Mouse (Mus musculus) C2C12 (cell line): Measurements from ENCODE around the gene Rab5if. TPM values are rescaled to one million over a fixed set of nuclear protein-coding genes. Genes with fewer than 3 reads are reported as not detected.

Experiments used
- H3K27me3 ChIP-seq: one replicate; pipeline ENCODE4 v1.6.1; 2011; ENCODE audit not compliant: control insufficient read depth, insufficient read depth, insufficient read length
- H3K36me3 ChIP-seq: one replicate; pipeline ENCODE4 v1.6.1; 2011; ENCODE audit not compliant: control insufficient read depth, insufficient read depth
- H3K4me3 ChIP-seq: one replicate; pipeline ENCODE4 v1.5.1; 2011; ENCODE audit warnings: mild to moderate bottlenecking, control low read depth; ENCODE audit not compliant: poor library complexity, insufficient read depth, severe bottlenecking
- H3K79me2 ChIP-seq: one replicate; pipeline ENCODE4 v1.6.1; 2011; ENCODE audit not compliant: control insufficient read depth, insufficient read depth
- H3K79me3 ChIP-seq: one replicate; pipeline ENCODE4 v1.6.1; 2011; ENCODE audit warnings: low read depth, control low read depth
- H3ac ChIP-seq: one replicate; pipeline ENCODE3; 2011; ENCODE audit warnings: low read depth; ENCODE audit not compliant: control insufficient read depth, insufficient read length
- CEBPB ChIP-seq: IDR thresholded peaks from one replicate; pipeline ENCODE4 v1.6.1; 2011; ENCODE audit warnings: low read depth, mild to moderate bottlenecking, control low read depth, moderate library complexity
- CTCF ChIP-seq: IDR thresholded peaks from one replicate; pipeline ENCODE4 v1.5.1; 2011; ENCODE audit not compliant: control insufficient read depth, insufficient read depth, insufficient read length
- FOSL1 ChIP-seq: IDR thresholded peaks from one replicate; pipeline ENCODE4 v1.8.0; 2011; ENCODE audit warnings: mild to moderate bottlenecking, low read length; ENCODE audit not compliant: poor library complexity, insufficient read depth, severe bottlenecking
- MAX ChIP-seq: IDR thresholded peaks from one replicate; pipeline ENCODE4 v1.6.1; 2011; ENCODE audit warnings: mild to moderate bottlenecking, control low read depth
- MYOD1 ChIP-seq: IDR thresholded peaks from one replicate; pipeline ENCODE4 v1.6.1; 2011; ENCODE audit warnings: low read depth; ENCODE audit not compliant: control insufficient read depth, insufficient read length
- MYOG ChIP-seq: IDR thresholded peaks from one replicate; pipeline ENCODE4 v1.6.1; 2011; ENCODE audit not compliant: control insufficient read depth, insufficient read length; ENCODE audit errors: extremely low read depth
- USF1 ChIP-seq: IDR thresholded peaks from one replicate; pipeline ENCODE4 v1.6.1; 2011; ENCODE audit warnings: low read depth, mild to moderate bottlenecking, control low read depth, moderate library complexity
- polyA plus RNA-seq: library from polyadenylated mRNA; unstranded; fragments of >200 nt; fragmentation: generic; extraction: Trizol; gene quantifications from one replicate; pipeline ENCODE4 v1.2.1, GENCODE M21; 2012; ENCODE audit warnings: missing spikeins

Rab5if gene
- polyA plus RNA-seq, 1 experiment: 228 TPM

GRCm38 (mm10) chr2:156888490-156888889 lies 25.6 kb downstream of the Rab5if start:
- Histone ChIP-seq H3K79me3 (no peaks in the 10 kb centered on the region), H3K4me3 (no peak overlapping the region), H3K36me3 (no peaks in the 10 kb centered on the region), H3ac (no peak overlapping the region), H3K27me3 (no peaks in the 10 kb centered on the region), H3K79me2 (no peaks in the 10 kb centered on the region)
- no peak for TF ChIP-seq MAX
- no peak for TF ChIP-seq CTCF
- TF ChIP-seq FOSL1: no peak
- no peak for TF ChIP-seq CEBPB
- TF ChIP-seq MYOG: no peak
- TF ChIP-seq MYOD1: no peak
- TF ChIP-seq USF1: no peak

GRCm38 (mm10) chr2:156892240-156892639 lies 29.3 kb downstream of the Rab5if start:
- Histone ChIP-seq H3K4me3 (no peak overlapping the region), H3K79me2 (no peaks in the 10 kb centered on the region), H3K36me3 (no peaks in the 10 kb centered on the region), H3K27me3 (no peaks in the 10 kb centered on the region), H3ac (no peak overlapping the region), H3K79me3 (no peaks in the 10 kb centered on the region)
- no peak for TF ChIP-seq MAX
- no peak for TF ChIP-seq FOSL1
- no peak for TF ChIP-seq MYOD1
- TF ChIP-seq MYOG: no peak

GRCm38 (mm10) chr2:156892821-156893220 lies 29.9 kb downstream of the Rab5if start:
- Histone ChIP-seq H3K79me2 (no peaks in the 10 kb centered on the region), H3ac (no peak overlapping the region), H3K79me3 (no peaks in the 10 kb centered on the region), H3K36me3 (no peaks in the 10 kb centered on the region), H3K27me3 (no peaks in the 10 kb centered on the region), H3K4me3 (no peak overlapping the region)
- TF ChIP-seq CEBPB (no peak), MYOG (no peak), MYOD1 (no peak), FOSL1 (no peak), CTCF (no peak), USF1 (no peak), MAX (no peak)

GRCm38 (mm10) chr2:156894496-156895265 lies 31.8 kb downstream of the Rab5if start:
- Histone ChIP-seq H3K79me3 (no peaks in the 10 kb centered on the region), H3K36me3 (no peaks in the 10 kb centered on the region), H3K4me3 (no peak overlapping the region), H3K27me3 (peaks cover 4% of the 10 kb centered on the region), H3ac (no peak overlapping the region), H3K79me2 (no peaks in the 10 kb centered on the region)
- TF ChIP-seq CTCF (no peak), MAX (no peak), FOSL1 (no peak), MYOG (no peak), MYOD1 (no peak)

- peaks cover 4% of the 10 kb centered on the region for H3K27me3 ChIP-seq
- no peak overlapping the region for H3K4me3 ChIP-seq
- no peaks in the 10 kb centered on the region for H3K79me2 ChIP-seq
- no peaks in the 10 kb centered on the region for H3K36me3 ChIP-seq
- H3ac ChIP-seq: no peak overlapping the region
- TF ChIP-seq MAX (no peak), FOSL1 (no peak), MYOD1 (no peak), USF1 (no peak), CTCF (no peak), MYOG (no peak), CEBPB (no peak)
- H3K79me3 ChIP-seq: no peaks in the 10 kb centered on the region
Measured at GRCm38 (mm10) chr2:156896384-156896914, 33.5 kb downstream of the Rab5if start.

GRCm38 (mm10) chr2:156897034-156897433 lies 34.1 kb downstream of the Rab5if start:
- no peaks in the 10 kb centered on the region for H3K79me2 ChIP-seq

More at GRCm38 (mm10) chr2:156897034-156897433, 34.1 kb downstream of the Rab5if start:
- Histone ChIP-seq H3ac (no peak overlapping the region), H3K4me3 (no peak overlapping the region), H3K36me3 (no peaks in the 10 kb centered on the region), H3K27me3 (peaks cover 4% of the 10 kb centered on the region), H3K79me3 (no peaks in the 10 kb centered on the region)
- TF ChIP-seq FOSL1 (no peak), MAX (no peak), MYOD1 (no peak), MYOG (no peak), CEBPB (no peak), USF1 (no peak), CTCF (no peak)
